In genomic region chr4:41098577-41098951, GRCm38 (mm10) we compare ENCODE assay signal across 8 mouse cellular contexts. TPM values are rescaled to one million over a fixed set of nuclear protein-coding genes. Genes with fewer than 3 reads are reported as not detected.
DNase-seq lines count a peak whose midpoint lies in the region; ATAC-seq and TF ChIP-seq lines count a peak whose summit lies in the region.

No protein-coding gene starts in this region.

- H3K4me3 ChIP-seq in lung, embryonic 16.5 days (ENCODE audit: low read length): peak overlapping the region; percentile 47
- H3K4me3 ChIP-seq in forebrain, embryonic 15.5 days: peak overlapping the region; percentile 47
- H3K4me3 ChIP-seq in limb, embryonic 12.5 days (replicated peaks): peak overlapping the region; percentile 45
- H3K4me3 ChIP-seq in stomach, embryonic 15.5 days (replicated peaks): peak overlapping the region; percentile 44
- H3K4me3 ChIP-seq in cerebellum, adult 2 months (replicated peaks; ENCODE audit: insufficient read depth, low read depth, low read length): no peak overlapping the region

- peaks cover 24% of the 10 kb centered on the region for H3K4me1 ChIP-seq in lung, embryonic 16.5 days (replicated peaks; ENCODE audit: control insufficient read depth, insufficient read depth, low read length)
- peaks cover 13% of the 10 kb centered on the region for H3K4me1 ChIP-seq in forebrain, embryonic 15.5 days
- H3K4me1 ChIP-seq in limb, embryonic 12.5 days (replicated peaks): peaks cover 25% of the 10 kb centered on the region
- peaks cover 34% of the 10 kb centered on the region for H3K4me1 ChIP-seq in stomach, embryonic 15.5 days
- H3K4me1 ChIP-seq in cerebellum, adult 2 months (ENCODE audit: control insufficient read depth, insufficient read depth, low read length): no peaks in the 10 kb centered on the region

- H3K27ac ChIP-seq in lung, embryonic 16.5 days (ENCODE audit: low read length): no peak overlapping the region
- H3K27ac ChIP-seq in forebrain, embryonic 15.5 days (replicated peaks): no peak overlapping the region
- H3K27ac ChIP-seq in limb, embryonic 12.5 days: no peak overlapping the region
- H3K27ac ChIP-seq in stomach, embryonic 15.5 days: no peak overlapping the region
- no peak overlapping the region for H3K27ac ChIP-seq in cerebellum, adult 2 months (ENCODE audit: insufficient read depth, low read length)

- no peak for DNase-seq in lung, postnatal 36 days
- no peak for DNase-seq in layer of hippocampus, adult 9-11 months
- DNase-seq in ovary, postnatal 10 days (ENCODE audit: low spot score): no peak
- DNase-seq in cerebellum, adult 2 months: no peak

- TF ChIP-seq POLR2A in cerebellum, adult 2 months (IDR thresholded peaks at IDR 0.05; ENCODE audit: borderline replicate concordance, insufficient read depth, low read length): no peak

- ATAC-seq in lung, embryonic 16.5 days (ENCODE audit: low read depth): no peak
- ATAC-seq in forebrain, embryonic 15.5 days (replicated peaks): no peak
- no peak; the same call in 1 of the 2 replicates for ATAC-seq in limb, embryonic 12.5 days (ENCODE audit: insufficient number of reproducible peaks, insufficient read depth, low FRiP score, low TSS enrichment, low read depth)
- ATAC-seq in stomach, embryonic 15.5 days (ENCODE audit: insufficient read depth, low FRiP score, low read depth): no peak

- no peak for TF ChIP-seq CTCF in cerebellum, adult 2 months (IDR thresholded peaks at IDR 0.05; ENCODE audit: borderline replicate concordance, insufficient read depth, low read depth, low read length)

- WGBS in lung, embryonic 16.5 days: 12% methylated on average over 11 of the region's 11 CpGs
- WGBS in forebrain, embryonic 15.5 days: 13% methylated on average over 11 of the region's 11 CpGs
- 15% methylated on average over 11 of the region's 11 CpGs for WGBS in limb, embryonic 12.5 days
- WGBS in stomach, embryonic 15.5 days: 18% methylated on average over 11 of the region's 11 CpGs
- WGBS in cerebellum, adult 2 months: 23% methylated on average over 11 of the region's 11 CpGs

- H3K4me2 ChIP-seq in lung, embryonic 16.5 days (ENCODE audit: low read depth, low read length): peak overlapping the region; percentile 86
- peak overlapping the region; percentile 95 for H3K4me2 ChIP-seq in forebrain, embryonic 15.5 days (replicated peaks)
- H3K4me2 ChIP-seq in limb, embryonic 12.5 days: peak overlapping the region; percentile 83
- H3K4me2 ChIP-seq in stomach, embryonic 15.5 days: peak overlapping the region; percentile 91

- H3K9me3 ChIP-seq in lung, embryonic 16.5 days (ENCODE audit: control insufficient read depth, low read length): no peaks in the 10 kb centered on the region
- no peaks in the 10 kb centered on the region for H3K9me3 ChIP-seq in forebrain, embryonic 15.5 days
- no peaks in the 10 kb centered on the region for H3K9me3 ChIP-seq in limb, embryonic 12.5 days
- no peaks in the 10 kb centered on the region for H3K9me3 ChIP-seq in stomach, embryonic 15.5 days

- peaks cover 17% of the 10 kb centered on the region for H3K27me3 ChIP-seq in lung, embryonic 16.5 days (ENCODE audit: control insufficient read depth, insufficient read depth, low read depth, low read length)
- peaks cover 18% of the 10 kb centered on the region; the same call in 1 of the 2 replicates for H3K27me3 ChIP-seq in forebrain, embryonic 15.5 days
- H3K27me3 ChIP-seq in limb, embryonic 12.5 days: peaks cover 45% of the 10 kb centered on the region
- H3K27me3 ChIP-seq in stomach, embryonic 15.5 days (replicated peaks): peaks cover 4% of the 10 kb centered on the region; the same call in 1 of the 2 replicates
- H3K27me3 ChIP-seq in cerebellum, adult 2 months (ENCODE audit: control insufficient read depth, insufficient read depth, low read length): no peaks in the 10 kb centered on the region; the same call in 1 of the 2 replicates

- H3K36me3 ChIP-seq in lung, embryonic 16.5 days (ENCODE audit: control insufficient read depth, insufficient read depth, low read length): no peaks in the 10 kb centered on the region
- H3K36me3 ChIP-seq in forebrain, embryonic 15.5 days: no peaks in the 10 kb centered on the region
- H3K36me3 ChIP-seq in limb, embryonic 12.5 days: no peaks in the 10 kb centered on the region
- no peaks in the 10 kb centered on the region for H3K36me3 ChIP-seq in stomach, embryonic 15.5 days

- H3K9ac ChIP-seq in lung, embryonic 16.5 days (ENCODE audit: low read length): no peak overlapping the region; the same call in 1 of the 2 replicates
- peak overlapping the region; percentile 52 for H3K9ac ChIP-seq in forebrain, embryonic 15.5 days (replicated peaks)
- no peak overlapping the region; the same call in 1 of the 2 replicates for H3K9ac ChIP-seq in limb, embryonic 12.5 days (replicated peaks)
- no peak overlapping the region for H3K9ac ChIP-seq in stomach, embryonic 15.5 days

RNA-seq across cellular contexts. Expression of gene Aqp3, which starts 0.6 kb away (rescaled TPM):
- polyA plus RNA-seq in lung, embryonic 16.5 days (2015; fragmentation: Nextera tagmentation; extraction: Ambion mirVana): 1.5 and 4.5 TPM in 2 replicates
- 0.51 TPM in 1 of 2 replicates, not detected in the other for polyA plus RNA-seq in forebrain, embryonic 15.5 days (2015; fragmentation: Nextera tagmentation; extraction: Ambion mirVana)
- 1.0 TPM in 2 replicates for polyA plus RNA-seq in limb, embryonic 12.5 days (2016; fragmentation: Nextera tagmentation; extraction: Ambion mirVana)
- polyA plus RNA-seq in stomach, embryonic 15.5 days (2015; fragmentation: Nextera tagmentation; extraction: Ambion mirVana): 44.5 and 73.3 TPM in 2 replicates
- 0.05 TPM in 1 of 2 replicates, not detected in the other for polyA plus RNA-seq in cerebellum, adult 2 months (2012; rRNA removed)

RNA-seq across cellular contexts. Expression of gene Nol6, which starts 25.7 kb away (rescaled TPM):
- 19.7 and 22.5 TPM in 2 replicates for polyA plus RNA-seq in lung, embryonic 16.5 days (2015; fragmentation: Nextera tagmentation; extraction: Ambion mirVana)
- polyA plus RNA-seq in forebrain, embryonic 15.5 days (2015; fragmentation: Nextera tagmentation; extraction: Ambion mirVana): 35.3 and 36.2 TPM in 2 replicates
- 24.6 and 29.8 TPM in 2 replicates for polyA plus RNA-seq in limb, embryonic 12.5 days (2016; fragmentation: Nextera tagmentation; extraction: Ambion mirVana)
- polyA plus RNA-seq in stomach, embryonic 15.5 days (2015; fragmentation: Nextera tagmentation; extraction: Ambion mirVana): 20.1 and 25.2 TPM in 2 replicates
- polyA plus RNA-seq in cerebellum, adult 2 months (2012; rRNA removed): 61.2 and 63.6 TPM in 2 replicates

RNA-seq across cellular contexts. Expression of gene Ube2r2, which starts 37.0 kb away (rescaled TPM):
- polyA plus RNA-seq in lung, embryonic 16.5 days (2015; fragmentation: Nextera tagmentation; extraction: Ambion mirVana): 72.9 and 75.6 TPM in 2 replicates
- 62.0 and 67.1 TPM in 2 replicates for polyA plus RNA-seq in forebrain, embryonic 15.5 days (2015; fragmentation: Nextera tagmentation; extraction: Ambion mirVana)
- polyA plus RNA-seq in limb, embryonic 12.5 days (2016; fragmentation: Nextera tagmentation; extraction: Ambion mirVana): 106 and 120 TPM in 2 replicates
- polyA plus RNA-seq in stomach, embryonic 15.5 days (2015; fragmentation: Nextera tagmentation; extraction: Ambion mirVana): 67.0 and 68.6 TPM in 2 replicates
- 109 and 135 TPM in 2 replicates for polyA plus RNA-seq in cerebellum, adult 2 months (2012; rRNA removed)

RNA-seq across cellular contexts. Expression of gene Aqp7, which starts 50.6 kb away (rescaled TPM):
- polyA plus RNA-seq in lung, embryonic 16.5 days (2015; fragmentation: Nextera tagmentation; extraction: Ambion mirVana): 0.13 TPM in 1 of 2 replicates, not detected in the other
- not detected in 2 replicates for polyA plus RNA-seq in forebrain, embryonic 15.5 days (2015; fragmentation: Nextera tagmentation; extraction: Ambion mirVana)
- polyA plus RNA-seq in limb, embryonic 12.5 days (2016; fragmentation: Nextera tagmentation; extraction: Ambion mirVana): not detected in 2 replicates
- polyA plus RNA-seq in stomach, embryonic 15.5 days (2015; fragmentation: Nextera tagmentation; extraction: Ambion mirVana): 0.35 and 0.42 TPM in 2 replicates
- not detected in 2 replicates for polyA plus RNA-seq in cerebellum, adult 2 months (2012; rRNA removed)
